Comparison of ENCODE assay signal across 8 mouse cellular contexts in the genomic region with DNA sequence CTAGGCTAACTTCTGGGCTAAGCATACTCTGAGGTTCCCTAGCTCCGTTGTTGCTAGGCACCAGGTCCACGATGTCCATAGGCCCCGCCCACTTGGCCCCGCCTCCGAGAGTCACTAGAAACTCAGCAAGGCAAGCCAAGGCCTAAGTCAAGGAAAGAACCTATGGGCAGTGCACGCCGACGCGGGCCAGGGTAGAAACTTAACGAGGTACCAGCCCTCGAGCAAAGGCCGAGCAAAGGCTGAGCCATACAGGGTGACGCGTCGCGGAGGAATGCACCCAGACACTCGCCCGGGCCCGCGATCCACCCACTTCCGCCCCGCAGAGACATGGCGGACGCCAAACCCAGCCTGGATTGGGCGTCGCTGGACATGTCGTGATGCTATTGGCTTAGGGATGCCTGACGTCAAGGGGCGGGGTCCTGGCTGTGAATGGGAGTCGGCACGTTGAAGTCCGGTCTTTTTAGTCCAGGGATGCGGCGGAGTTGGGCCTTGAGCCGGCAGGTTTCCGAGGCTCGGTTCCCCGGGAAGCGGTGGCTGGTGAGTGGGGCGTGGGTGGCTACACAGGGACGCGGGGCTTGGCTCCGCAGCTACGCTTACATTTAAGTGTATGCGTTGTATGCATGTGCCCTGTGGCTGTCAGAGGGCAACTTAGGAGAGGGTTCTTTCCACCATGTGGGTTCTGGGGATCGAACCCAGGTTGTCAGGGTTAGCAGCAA. TPM values are rescaled to one million over a fixed set of nuclear protein-coding genes. Genes with fewer than 3 reads are reported as not detected.
A peak's percentile ranks its signal among the peaks of the same experiment; 100 is the strongest.
DNase-seq lines count a peak whose midpoint lies in the region; ATAC-seq and TF ChIP-seq lines count a peak whose summit lies in the region.

A gene (minus strand): TSS at position 275 of the 716 bp plus-strand sequence.
A gene (plus strand): TSS at position 428 of the 716 bp plus-strand sequence.

- no peaks in the 10 kb centered on the region for H3K9me3 ChIP-seq in forebrain, embryonic 15.5 days

- intact Hi-C loops in heart, postnatal 25 days (cut with DNase I): no loop called here

- peak; percentile 98 for ATAC-seq in forebrain, embryonic 15.5 days (replicated peaks)
- ATAC-seq in neutrophil, adult 5-6 weeks (ENCODE audit: extremely low read depth, insufficient number of reproducible peaks, low FRiP score, poor library complexity, severe bottlenecking): peak; percentile 92

- under 1% methylated on average over 46 of the region's 46 CpGs for WGBS in forebrain, embryonic 15.5 days
- WGBS in lung, adult 2 months: under 1% methylated on average over 46 of the region's 46 CpGs

- no peak for TF ChIP-seq CTCF in lung, adult 2 months (IDR thresholded peaks at IDR 0.05; ENCODE audit: insufficient read depth, low read length)

- H3K4me2 ChIP-seq in forebrain, embryonic 15.5 days (replicated peaks): peak within 1 kb of the TSS; percentile 83

- TF ChIP-seq POLR2A in lung, adult 2 months (IDR thresholded peaks at IDR 0.05; ENCODE audit: borderline replicate concordance, extremely low read depth, low read depth, low read length): peak; percentile 36; the same call in 1 of the 2 replicates

- H3K36me3 ChIP-seq in forebrain, embryonic 15.5 days: no peaks in the 10 kb centered on the region

- peak; percentile 96 for DNase-seq in ES-CJ7 (ENCODE audit: low read depth, low spot score)
- peak; percentile 96 for DNase-seq in cerebellum, adult 11 months
- DNase-seq in heart, postnatal 25 days (ENCODE audit: low spot score): peak; percentile 97
- DNase-seq in layer of hippocampus, adult 18-20 months (ENCODE audit: low spot score in 2 of 2): peak; percentile 96 to 98
- peak; percentile 99 for DNase-seq in lung, adult 2 months
- DNase-seq in thymus, adult 18-20 months: peak; percentile 93 to 96

- H3K4me1 ChIP-seq in forebrain, embryonic 15.5 days: peaks cover 14% of the 10 kb centered on the region
- no peaks in the 10 kb centered on the region for H3K4me1 ChIP-seq in lung, adult 2 months (ENCODE audit: control insufficient read depth, insufficient read depth, low read length)

- peak within 1 kb of the TSS; percentile 52 for H3K9ac ChIP-seq in forebrain, embryonic 15.5 days (replicated peaks)

- 0 out of 2 replicates have a peak, but pooled peaks cover 2% of the 10 kb centered on the region for H3K27me3 ChIP-seq in forebrain, embryonic 15.5 days

- H3K27ac ChIP-seq in forebrain, embryonic 15.5 days (replicated peaks): peak within 1 kb of the TSS; percentile 71

- H3K4me3 ChIP-seq in forebrain, embryonic 15.5 days: peak within 1 kb of the TSS; percentile 79
- H3K4me3 ChIP-seq in lung, adult 2 months (replicated peaks; ENCODE audit: extremely low read depth, low read depth, low read length): peak within 1 kb of the TSS; percentile 72

RNA-seq across cellular contexts. Expression of the first gene that starts in this region (rescaled TPM):
- 0.61 and 0.66 TPM in 2 replicates for polyA plus RNA-seq in forebrain, embryonic 15.5 days (2015; fragmentation: Nextera tagmentation; extraction: Ambion mirVana)
- total RNA-seq in heart, postnatal 25 days (2021): under 1 TPM; 0.10 to 0.17 TPM
- total RNA-seq in layer of hippocampus, adult 18-20 months (2021): 1 to 10 TPM in 1 of 2 experiments, under 1 TPM in 1; 0.94 to 1.2 TPM
- polyA plus RNA-seq in lung, adult 2 months (2012; rRNA removed): 9.7 and 12.0 TPM in 2 replicates
- 0.12 and 0.47 TPM in 2 replicates for total RNA-seq in neutrophil, adult 5-6 weeks (2017)

RNA-seq across cellular contexts. Expression of the second gene that starts in this region (rescaled TPM):
- 4.8 and 6.6 TPM in 2 replicates for polyA plus RNA-seq in forebrain, embryonic 15.5 days (2015; fragmentation: Nextera tagmentation; extraction: Ambion mirVana)
- 1 to 10 TPM; 2.6 to 4.2 TPM for total RNA-seq in heart, postnatal 25 days (2021)
- 1 to 10 TPM; 6.0 to 7.5 TPM for total RNA-seq in layer of hippocampus, adult 18-20 months (2021)
- 5.6 and 10.7 TPM in 2 replicates for polyA plus RNA-seq in lung, adult 2 months (2012; rRNA removed)
- 2.0 TPM in 1 of 2 replicates, not detected in the other for total RNA-seq in neutrophil, adult 5-6 weeks (2017)

Comparison
In these comparisons a context has a peak if more than half of its experiments do, and no peak if none do; other contexts are left out.
1. Peak in every context shown above with its lines: DNase-seq, ATAC-seq, H3K4me3 ChIP-seq and H3K27ac ChIP-seq.